Mouse (Mus musculus) MN1 (cell line): ENCODE data around the gene C8g.

Experiments
- DNase-seq: peaks from one replicate; pipeline ENCODE4 v3.0.0-alpha.2; 2016; ENCODE audit warnings: low spot score

Gene C8g

GRCm38 (mm10) chr2:25467606-25468303 is 33.8 kb downstream of the C8g start:
- DNase-seq, result no peak

- DNase-seq, result peak; percentile 51
These were observed 35.5 kb downstream of the C8g start for GRCm38 (mm10) chr2:25465816-25466635.

- no peak for DNase-seq
These were observed 36.3 kb downstream of the C8g start for GRCm38 (mm10) chr2:25465256-25465655.

DNA sequence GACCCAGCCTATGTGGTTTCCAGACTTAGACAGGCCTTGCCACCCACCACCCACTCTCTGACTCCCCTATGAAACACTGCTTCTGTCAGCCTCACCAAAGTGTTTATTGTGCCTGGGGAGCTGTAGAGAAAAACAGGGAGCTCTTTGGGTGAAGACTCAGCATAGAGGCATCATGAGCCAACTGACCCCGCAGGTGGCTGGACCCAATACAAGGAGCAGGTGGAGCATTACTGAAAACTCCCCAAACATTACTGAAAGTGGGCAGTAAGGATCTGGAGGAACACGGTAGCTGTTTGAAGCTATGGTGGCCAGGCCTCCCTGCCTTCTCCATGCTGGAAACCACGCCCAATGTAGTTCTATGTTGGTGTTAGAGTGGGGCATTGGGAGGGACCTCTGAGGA is 37.9 kb downstream of the C8g start:
- DNase-seq, result no peak

DNA sequence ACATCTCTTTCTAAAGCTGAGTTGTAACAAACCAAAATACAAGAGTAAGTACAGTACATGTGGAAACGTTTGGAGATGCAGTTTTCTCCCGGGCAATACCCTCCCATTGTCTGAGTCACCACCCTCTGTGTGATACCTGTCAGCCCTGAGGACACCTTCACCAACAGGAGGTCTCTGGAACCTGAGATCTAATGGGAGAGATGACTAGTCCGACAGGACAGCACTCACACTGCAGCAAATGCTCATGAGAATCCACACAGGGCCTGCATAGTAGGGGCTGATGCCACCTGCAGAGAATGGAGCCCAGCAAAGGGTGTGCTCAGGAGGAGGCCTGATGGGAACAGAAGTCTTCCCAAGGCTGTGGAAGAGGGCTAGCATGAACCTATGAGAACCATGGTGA is 40.1 kb downstream of the C8g start:
- DNase-seq, result no peak

GRCm38 (mm10) chr2:25460551-25461309 is 40.8 kb downstream of the C8g start, which contains the start of gene Paxx:
Gene Paxx, minus strand, starts transcription at chr2:25461094.
- DNase-seq, result peak; percentile 94

DNA sequence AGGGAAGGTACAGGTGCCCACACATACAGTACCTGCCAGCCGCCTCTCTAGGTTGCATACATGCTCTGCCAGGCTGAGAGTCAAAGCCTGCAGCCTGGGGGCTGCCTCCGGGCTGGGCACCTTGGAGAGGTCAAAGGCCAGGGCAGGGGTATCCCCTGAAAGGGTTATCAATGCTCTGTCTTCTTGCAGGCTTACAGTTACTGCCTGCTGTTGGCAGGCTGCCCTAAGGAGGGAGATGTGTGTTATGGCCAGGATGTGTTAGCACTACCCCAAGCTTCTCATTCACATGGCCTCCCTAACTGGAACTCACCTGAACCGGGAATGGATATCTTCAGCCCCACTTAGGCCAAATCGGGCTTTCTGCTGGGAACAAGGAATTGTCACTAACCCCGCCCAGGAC is 41.4 kb downstream of the C8g start:
- peak; percentile 39 for DNase-seq

GRCm38 (mm10) chr2:25458911-25459310 is 42.6 kb downstream of the C8g start:
- no peak for DNase-seq

DNA sequence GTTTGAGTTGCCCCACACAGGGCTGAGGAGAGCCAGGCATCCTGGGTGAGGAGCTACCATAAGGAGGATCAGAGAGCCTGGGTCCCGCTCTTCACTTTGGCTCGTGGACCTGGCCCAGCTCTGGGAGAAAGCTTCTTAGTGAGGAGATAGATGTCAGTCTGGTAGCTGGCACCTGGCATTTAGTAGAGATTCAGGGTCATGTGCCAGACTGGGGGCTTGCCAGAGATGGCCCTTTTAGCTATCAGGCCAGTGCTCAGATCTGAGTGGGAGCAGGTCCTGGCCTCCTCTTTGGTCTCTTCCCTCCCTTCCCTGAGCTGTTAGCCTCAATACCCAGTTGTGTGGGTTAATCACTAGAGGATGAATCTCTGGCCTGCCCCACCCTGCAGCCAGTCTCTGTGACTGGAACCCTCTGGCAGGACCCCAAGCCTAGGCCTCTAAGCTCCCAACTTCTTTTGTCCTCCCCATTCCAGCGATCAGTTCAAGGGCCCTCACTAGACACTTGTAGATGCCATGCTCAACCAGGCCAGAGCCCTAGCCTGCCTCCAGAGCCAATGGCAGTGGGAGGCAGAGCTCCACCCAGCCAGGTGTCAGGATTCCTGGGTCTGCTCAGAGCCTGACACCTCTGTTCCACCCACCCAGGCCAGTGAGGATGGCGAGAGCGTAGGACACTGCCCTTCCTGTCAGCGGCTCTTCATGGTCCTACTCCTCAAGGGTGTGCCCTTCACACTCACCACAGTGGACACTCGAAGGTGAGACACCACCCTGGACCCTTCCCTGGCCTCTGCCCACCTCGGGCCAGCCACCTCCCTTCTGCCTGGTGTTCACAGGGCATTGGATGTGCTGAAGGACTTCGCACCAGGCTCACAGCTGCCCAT is 44.3 kb downstream of the C8g start:
- DNase-seq, result no peak

- DNase-seq, result no peak
These were observed 45.1 kb downstream of the C8g start, which contains the start of gene Clic3 for GRCm38 (mm10) chr2:25456205-25456953. Gene Clic3, plus strand, starts transcription at chr2:25456838.

DNA sequence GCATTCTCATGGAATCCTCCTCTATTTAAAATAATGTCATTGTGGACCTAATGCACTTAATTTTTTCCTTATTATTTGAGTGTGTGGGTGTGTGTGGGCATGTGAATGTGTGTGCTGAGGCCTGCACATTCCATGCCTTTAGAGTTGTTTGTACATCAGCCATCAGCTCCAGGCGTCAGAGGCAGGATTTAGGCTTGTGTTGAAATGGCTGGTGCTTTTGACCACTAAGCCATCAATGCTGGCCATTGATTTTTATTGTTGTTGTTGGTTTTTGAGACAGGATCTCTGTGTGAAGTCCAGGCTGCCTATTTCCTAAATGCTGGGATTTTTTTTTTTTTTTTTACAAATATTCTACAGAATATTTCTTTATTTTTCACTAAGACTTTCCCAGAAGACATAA is 48.6 kb downstream of the C8g start:
- DNase-seq, result no peak

GRCm38 (mm10) chr2:25450853-25451647 is 50.5 kb downstream of the C8g start:
- DNase-seq, result peak; percentile 33
